Mouse (Mus musculus): Measurements from ENCODE around the gene Nr2f6. TPM values are rescaled to one million over a fixed set of nuclear protein-coding genes. Genes with fewer than 3 reads are reported as not detected.
A peak's percentile ranks its signal among the peaks of the same experiment; 100 is the strongest.
"Not testable (repeated sequence)": the region's sequence is repeated elsewhere in the genome, so short reads cannot be mapped to it uniquely, and the experiment has no call there.

Nr2f6 gene
- total and polyA plus RNA-seq, 3 experiments = 8.6 to 36.0 (median 9.7) TPM

- H3K4me1 ChIP-seq (ENCODE audit: insufficient read depth, low read depth, low read length) = no peaks in the 10 kb centered on the region
- no peak for TF ChIP-seq POLR2AphosphoS5 (IDR thresholded peaks at IDR 0.05; ENCODE audit: insufficient replicate concordance, low read depth, low read length)
- no peak for TF ChIP-seq TAL1 (conservative IDR thresholded peaks at IDR 0.05; ENCODE audit: low read depth, low read length)
- no peak for ATAC-seq (ENCODE audit: extremely low read depth, insufficient number of reproducible peaks, low FRiP score, poor library complexity, severe bottlenecking)
- H3K9me3 ChIP-seq (replicated peaks) = no peaks in the 10 kb centered on the region
- H3K27me3 ChIP-seq (ENCODE audit: insufficient read depth, low read length) = no peaks in the 10 kb centered on the region
- no peak overlapping the region for H3K4me3 ChIP-seq (ENCODE audit: low read depth, low read length)
- H3K36me3 ChIP-seq (replicated peaks) = peaks cover 89% of the 10 kb centered on the region
- no peak for DNase-seq (ENCODE audit: low spot score)
These were observed 41.1 kb downstream of the Nr2f6 start for GRCm38 (mm10) chr8:71340625-71341024.

- H3K27me3 ChIP-seq (ENCODE audit: insufficient read depth, low read length); ATAC-seq (ENCODE audit: extremely low read depth, insufficient number of reproducible peaks, low FRiP score, poor library complexity, severe bottlenecking); DNase-seq (ENCODE audit: low spot score); H3K4me3 ChIP-seq (ENCODE audit: low read depth, low read length); H3K9me3 ChIP-seq (replicated peaks); H3K4me1 ChIP-seq (ENCODE audit: insufficient read depth, low read depth, low read length): not testable (repeated sequence)
- peaks cover 81% of the 10 kb centered on the region for H3K36me3 ChIP-seq (replicated peaks)
These were observed 43.9 kb downstream of the Nr2f6 start for GRCm38 (mm10) chr8:71337834-71338233.

- Histone ChIP-seq H3K27me3 (ENCODE audit: insufficient read depth, low read length) (no peaks in the 10 kb centered on the region), H3K36me3 (replicated peaks) (peaks cover 94% of the 10 kb centered on the region), H3K4me3 (ENCODE audit: low read depth, low read length) (no peak overlapping the region), H3K4me1 (ENCODE audit: insufficient read depth, low read depth, low read length) (no peaks in the 10 kb centered on the region), H3K9me3 (replicated peaks) (no peaks in the 10 kb centered on the region)
- peak; percentile 21 for DNase-seq (ENCODE audit: low spot score)
- TF ChIP-seq TAL1 (conservative IDR thresholded peaks at IDR 0.05; ENCODE audit: low read depth, low read length) (no peak), GATA2 (IDR thresholded peaks at IDR 0.05; ENCODE audit: borderline replicate concordance, low read depth, low read length) (no peak), POLR2AphosphoS5 (IDR thresholded peaks at IDR 0.05; ENCODE audit: insufficient replicate concordance, low read depth, low read length) (no peak), GATA1 (IDR thresholded peaks at IDR 0.05; ENCODE audit: borderline replicate concordance, low read length) (no peak), CTCF (IDR thresholded peaks at IDR 0.05; ENCODE audit: low read depth, low read length) (no peak)
- no peak for ATAC-seq (ENCODE audit: extremely low read depth, insufficient number of reproducible peaks, low FRiP score, poor library complexity, severe bottlenecking)
These were observed 56.9 kb downstream of the Nr2f6 start for GRCm38 (mm10) chr8:71324848-71325247.

Other genes with a start within 250 kb of the Nr2f6 start
Only the 20 nearest of the 22 such genes appear.
- gene Myo9b, start 109.2 kb downstream of the Nr2f6 start, total RNA-seq (2014; fragmentation: Nextera tagmentation) = 40.0 and 44.7 TPM in 2 replicates
- 43.9 and 46.2 TPM in 2 replicates for gene Myo9b, start 109.2 kb downstream of the Nr2f6 start, total RNA-seq (2017)
- 58.6 TPM in 2 replicates for gene Myo9b, start 109.2 kb downstream of the Nr2f6 start, polyA plus RNA-seq (2012)
- gene Haus8, start 109.0 kb downstream of the Nr2f6 start, total RNA-seq (2014; fragmentation: Nextera tagmentation) = 17.8 and 18.3 TPM in 2 replicates
- gene Haus8, start 109.0 kb downstream of the Nr2f6 start, total RNA-seq (2017) = 50.2 and 51.1 TPM in 2 replicates
- gene Haus8, start 109.0 kb downstream of the Nr2f6 start, polyA plus RNA-seq (2012) = 18.1 and 25.5 TPM in 2 replicates
- 23.3 and 34.5 TPM in 2 replicates for gene Use1, start 15.1 kb downstream of the Nr2f6 start, total RNA-seq (2014; fragmentation: Nextera tagmentation)
- 70.8 and 81.0 TPM in 2 replicates for gene Use1, start 15.1 kb downstream of the Nr2f6 start, total RNA-seq (2017)
- gene Use1, start 15.1 kb downstream of the Nr2f6 start, polyA plus RNA-seq (2012) = 151 and 198 TPM in 2 replicates
- gene Ocel1, start 10.7 kb downstream of the Nr2f6 start, total RNA-seq (2014; fragmentation: Nextera tagmentation) = 4.7 and 6.2 TPM in 2 replicates
- gene Ocel1, start 10.7 kb downstream of the Nr2f6 start, total RNA-seq (2017) = 18.0 and 25.8 TPM in 2 replicates
- 32.3 and 37.6 TPM in 2 replicates for gene Ocel1, start 10.7 kb downstream of the Nr2f6 start, polyA plus RNA-seq (2012)
- not detected in 2 replicates for gene Ushbp1, start 13.8 kb upstream of the Nr2f6 start, total RNA-seq (2014; fragmentation: Nextera tagmentation)
- gene Ushbp1, start 13.8 kb upstream of the Nr2f6 start, total RNA-seq (2017) = 0.06 and 0.11 TPM in 2 replicates
- 0.08 and 0.09 TPM in 2 replicates for gene Ushbp1, start 13.8 kb upstream of the Nr2f6 start, polyA plus RNA-seq (2012)
- 58.4 and 83.8 TPM in 2 replicates for gene Babam1, start 14.9 kb upstream of the Nr2f6 start, total RNA-seq (2014; fragmentation: Nextera tagmentation)
- gene Babam1, start 14.9 kb upstream of the Nr2f6 start, total RNA-seq (2017) = 90.3 and 92.1 TPM in 2 replicates
- gene Babam1, start 14.9 kb upstream of the Nr2f6 start, polyA plus RNA-seq (2012) = 106 and 107 TPM in 2 replicates
- 5.9 and 16.2 TPM in 2 replicates for gene Ankle1, start 24.1 kb upstream of the Nr2f6 start, total RNA-seq (2014; fragmentation: Nextera tagmentation)
- 9.8 and 12.1 TPM in 2 replicates for gene Ankle1, start 24.1 kb upstream of the Nr2f6 start, total RNA-seq (2017)
- gene Ankle1, start 24.1 kb upstream of the Nr2f6 start, polyA plus RNA-seq (2012) = 13.7 and 15.1 TPM in 2 replicates
- 2.6 and 3.9 TPM in 2 replicates for gene Abhd8, start 81.7 kb upstream of the Nr2f6 start, total RNA-seq (2014; fragmentation: Nextera tagmentation)
- gene Abhd8, start 81.7 kb upstream of the Nr2f6 start, total RNA-seq (2017) = 4.5 and 5.0 TPM in 2 replicates
- gene Abhd8, start 81.7 kb upstream of the Nr2f6 start, polyA plus RNA-seq (2012) = 17.0 and 20.9 TPM in 2 replicates
- gene Mrpl34, start 83.0 kb upstream of the Nr2f6 start, total RNA-seq (2014; fragmentation: Nextera tagmentation) = 42.0 and 65.5 TPM in 2 replicates
- 68.2 and 74.9 TPM in 2 replicates for gene Mrpl34, start 83.0 kb upstream of the Nr2f6 start, total RNA-seq (2017)
- 149 and 161 TPM in 2 replicates for gene Mrpl34, start 83.0 kb upstream of the Nr2f6 start, polyA plus RNA-seq (2012)
- gene Dda1, start 87.2 kb upstream of the Nr2f6 start, total RNA-seq (2014; fragmentation: Nextera tagmentation) = 51.9 and 56.2 TPM in 2 replicates
- gene Dda1, start 87.2 kb upstream of the Nr2f6 start, total RNA-seq (2017) = 16.2 and 19.6 TPM in 2 replicates
- 209 and 288 TPM in 2 replicates for gene Dda1, start 87.2 kb upstream of the Nr2f6 start, polyA plus RNA-seq (2012)
- 0.97 and 1.1 TPM in 2 replicates for gene Ano8, start 104.0 kb upstream of the Nr2f6 start, total RNA-seq (2014; fragmentation: Nextera tagmentation)
- 2.1 and 2.5 TPM in 2 replicates for gene Ano8, start 104.0 kb upstream of the Nr2f6 start, total RNA-seq (2017)
- 1.4 and 1.5 TPM in 2 replicates for gene Ano8, start 104.0 kb upstream of the Nr2f6 start, polyA plus RNA-seq (2012)
- 5.8 and 6.4 TPM in 2 replicates for gene Gtpbp3, start 106.1 kb upstream of the Nr2f6 start, total RNA-seq (2014; fragmentation: Nextera tagmentation)
- gene Gtpbp3, start 106.1 kb upstream of the Nr2f6 start, total RNA-seq (2017) = 14.6 and 18.2 TPM in 2 replicates
- 26.1 and 33.3 TPM in 2 replicates for gene Gtpbp3, start 106.1 kb upstream of the Nr2f6 start, polyA plus RNA-seq (2012)
- not detected in 2 replicates for gene Plvap, start 129.8 kb upstream of the Nr2f6 start, total RNA-seq (2014; fragmentation: Nextera tagmentation)
- 0.16 and 0.17 TPM in 2 replicates for gene Plvap, start 129.8 kb upstream of the Nr2f6 start, total RNA-seq (2017)
- 0.88 and 0.90 TPM in 2 replicates for gene Plvap, start 129.8 kb upstream of the Nr2f6 start, polyA plus RNA-seq (2012)
- gene Ccdc194, start 143.8 kb upstream of the Nr2f6 start, total RNA-seq (2014; fragmentation: Nextera tagmentation) = not detected in 2 replicates
- gene Ccdc194, start 143.8 kb upstream of the Nr2f6 start, total RNA-seq (2017) = 0.22 TPM in 1 of 2 replicates, not detected in the other
- gene Ccdc194, start 143.8 kb upstream of the Nr2f6 start, polyA plus RNA-seq (2012) = not detected in 2 replicates
- 6.3 and 8.0 TPM in 2 replicates for gene Bst2, start 155.5 kb upstream of the Nr2f6 start, total RNA-seq (2014; fragmentation: Nextera tagmentation)
- gene Bst2, start 155.5 kb upstream of the Nr2f6 start, total RNA-seq (2017) = 6.4 and 7.6 TPM in 2 replicates
- 44.0 and 59.6 TPM in 2 replicates for gene Bst2, start 155.5 kb upstream of the Nr2f6 start, polyA plus RNA-seq (2012)
- 40.4 and 41.4 TPM in 2 replicates for gene Mvb12a, start 161.0 kb upstream of the Nr2f6 start, total RNA-seq (2014; fragmentation: Nextera tagmentation)
- 56.2 and 75.9 TPM in 2 replicates for gene Mvb12a, start 161.0 kb upstream of the Nr2f6 start, total RNA-seq (2017)
- gene Mvb12a, start 161.0 kb upstream of the Nr2f6 start, polyA plus RNA-seq (2012) = 132 and 166 TPM in 2 replicates
- gene Tmem221, start 176.9 kb upstream of the Nr2f6 start, total RNA-seq (2014; fragmentation: Nextera tagmentation) = not detected in 2 replicates
- gene Tmem221, start 176.9 kb upstream of the Nr2f6 start, total RNA-seq (2017) = not detected in 2 replicates
- not detected in 2 replicates for gene Tmem221, start 176.9 kb upstream of the Nr2f6 start, polyA plus RNA-seq (2012)
- gene Nxnl1, start 184.6 kb upstream of the Nr2f6 start, total RNA-seq (2014; fragmentation: Nextera tagmentation) = not detected in 2 replicates
- gene Nxnl1, start 184.6 kb upstream of the Nr2f6 start, total RNA-seq (2017) = not detected in 2 replicates
- not detected in 2 replicates for gene Nxnl1, start 184.6 kb upstream of the Nr2f6 start, polyA plus RNA-seq (2012)
- not detected in 2 replicates for gene Slc27a1, start 186.9 kb upstream of the Nr2f6 start, total RNA-seq (2014; fragmentation: Nextera tagmentation)
- 0.12 and 0.33 TPM in 2 replicates for gene Slc27a1, start 186.9 kb upstream of the Nr2f6 start, total RNA-seq (2017)
- not detected in 2 replicates for gene Slc27a1, start 186.9 kb upstream of the Nr2f6 start, polyA plus RNA-seq (2012)
- gene Pgls, start 210.2 kb upstream of the Nr2f6 start, total RNA-seq (2014; fragmentation: Nextera tagmentation) = 39.7 and 47.5 TPM in 2 replicates
- gene Pgls, start 210.2 kb upstream of the Nr2f6 start, total RNA-seq (2017) = 87.2 and 140 TPM in 2 replicates
- 331 and 360 TPM in 2 replicates for gene Pgls, start 210.2 kb upstream of the Nr2f6 start, polyA plus RNA-seq (2012)